Mouse (Mus musculus): ENCODE measurements at regions not wholly inside any gene's neighbourhood (a gene's known extent, or its start where the extent isn't known, plus 50 kb on each side); places are given as distances from the start of the nearest gene placed in this dataset.

DNA sequence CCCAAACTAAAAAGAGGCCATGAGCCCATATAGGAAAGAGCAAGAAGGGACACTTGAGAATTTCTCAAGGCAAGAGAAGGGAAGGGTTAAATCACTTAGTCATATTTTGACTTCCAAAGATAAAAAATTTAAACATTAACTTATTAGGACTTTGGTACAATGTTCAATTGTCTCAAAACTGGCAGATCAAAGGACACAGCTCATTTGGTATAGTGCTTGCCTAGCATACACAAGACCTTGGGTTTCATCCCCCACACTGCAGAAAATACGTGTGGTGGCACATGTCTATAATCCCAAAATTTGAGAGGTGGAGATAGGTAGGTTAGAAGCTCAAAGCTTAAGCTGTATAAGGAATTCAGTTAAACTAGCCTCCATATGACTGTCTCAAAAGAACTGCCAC lies 658.4 kb upstream of the Pfkp start:
- no peaks in the 10 kb centered on the region for H3K27me3 ChIP-seq (replicated peaks; ENCODE audit: control insufficient read depth, insufficient read depth, low read length)
- no peaks in the 10 kb centered on the region for H3K4me1 ChIP-seq (ENCODE audit: control insufficient read depth, insufficient read depth, low read length)
- H3K4me3 ChIP-seq (ENCODE audit: low read depth, low read length) = no peak overlapping the region
- no peak for DNase-seq (ENCODE audit: low spot score)
- no peaks in the 10 kb centered on the region for H3K36me3 ChIP-seq (ENCODE audit: control insufficient read depth, insufficient read depth, low read length)
- no peak overlapping the region for H3K9ac ChIP-seq (ENCODE audit: low read length)
- H3K27ac ChIP-seq (ENCODE audit: low read depth, low read length) = no peak overlapping the region
- no peak for ATAC-seq
- 83% methylated on average over 1 of the region's 1 CpGs for WGBS
- H3K9me3 ChIP-seq (replicated peaks; ENCODE audit: control insufficient read depth, low read length) = no peaks in the 10 kb centered on the region
- no peak overlapping the region for H3K4me2 ChIP-seq (ENCODE audit: low read length)

DNA sequence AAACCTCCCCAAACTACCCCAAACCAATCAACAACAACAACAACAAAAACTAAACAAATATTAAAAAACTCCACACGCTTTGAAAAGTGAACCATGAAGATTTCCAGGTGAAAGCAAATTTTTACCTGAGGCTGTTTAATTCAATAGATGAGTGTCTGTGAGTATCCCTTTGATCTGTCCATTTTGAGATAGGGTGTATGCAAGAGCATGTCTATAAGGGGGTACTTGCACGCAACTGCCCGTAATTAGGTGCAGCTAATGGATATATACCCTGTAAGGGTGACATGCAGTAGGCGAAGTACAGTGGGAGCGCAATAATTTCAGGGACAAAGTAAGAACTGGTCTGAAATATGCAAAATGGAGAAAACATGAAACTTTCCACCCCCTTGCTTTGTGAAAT lies 658.8 kb upstream of the Pfkp start:
- Histone ChIP-seq H3K4me3 (ENCODE audit: low read depth, low read length) (no peak overlapping the region), H3K9me3 (replicated peaks; ENCODE audit: control insufficient read depth, low read length) (no peaks in the 10 kb centered on the region)

DNA sequence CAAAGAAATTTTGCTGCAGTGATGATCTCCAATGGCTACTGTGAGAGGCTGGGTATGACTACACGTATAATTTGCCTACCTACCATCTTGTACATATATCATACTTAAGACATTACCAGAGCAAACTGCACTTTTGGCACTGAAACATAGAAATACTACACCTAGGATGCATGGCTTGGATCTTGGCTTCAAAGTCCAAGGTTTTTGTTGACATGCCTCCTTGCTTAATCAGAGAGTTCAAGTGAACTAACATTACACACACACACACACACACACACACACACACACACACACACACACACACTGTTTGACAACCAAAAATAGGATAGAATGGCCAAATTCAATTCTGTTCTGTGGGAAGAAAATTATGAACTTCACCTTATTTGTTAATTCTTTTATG lies 664.9 kb upstream of the Pfkp start:
- Histone ChIP-seq H3K4me1 (ENCODE audit: control insufficient read depth, insufficient read depth, low read length) (no peaks in the 10 kb centered on the region), H3K27me3 (replicated peaks; ENCODE audit: control insufficient read depth, insufficient read depth, low read length) (no peaks in the 10 kb centered on the region), H3K27ac (ENCODE audit: low read depth, low read length) (no peak overlapping the region), H3K9me3 (replicated peaks; ENCODE audit: control insufficient read depth, low read length) (no peaks in the 10 kb centered on the region), H3K36me3 (ENCODE audit: control insufficient read depth, insufficient read depth, low read length) (no peaks in the 10 kb centered on the region), H3K4me2 (ENCODE audit: low read length) (no peak overlapping the region), H3K9ac (ENCODE audit: low read length) (no peak overlapping the region), H3K4me3 (ENCODE audit: low read depth, low read length) (no peak overlapping the region)
- ATAC-seq (no peak), DNase-seq (ENCODE audit: low spot score) (no peak)
- WGBS = 91% methylated on average over 1 of the region's 1 CpGs

More for the DNA sequence above, 658.8 kb upstream of the Pfkp start:
- Histone ChIP-seq H3K9ac (ENCODE audit: low read length) (no peak overlapping the region), H3K4me1 (ENCODE audit: control insufficient read depth, insufficient read depth, low read length) (no peaks in the 10 kb centered on the region), H3K4me2 (ENCODE audit: low read length) (no peak overlapping the region), H3K27ac (ENCODE audit: low read depth, low read length) (no peak overlapping the region), H3K27me3 (replicated peaks; ENCODE audit: control insufficient read depth, insufficient read depth, low read length) (no peaks in the 10 kb centered on the region), H3K36me3 (ENCODE audit: control insufficient read depth, insufficient read depth, low read length) (no peaks in the 10 kb centered on the region)
- 94% methylated on average over 5 of the region's 5 CpGs for WGBS
- ATAC-seq = no peak
- no peak for DNase-seq (ENCODE audit: low spot score)

DNA sequence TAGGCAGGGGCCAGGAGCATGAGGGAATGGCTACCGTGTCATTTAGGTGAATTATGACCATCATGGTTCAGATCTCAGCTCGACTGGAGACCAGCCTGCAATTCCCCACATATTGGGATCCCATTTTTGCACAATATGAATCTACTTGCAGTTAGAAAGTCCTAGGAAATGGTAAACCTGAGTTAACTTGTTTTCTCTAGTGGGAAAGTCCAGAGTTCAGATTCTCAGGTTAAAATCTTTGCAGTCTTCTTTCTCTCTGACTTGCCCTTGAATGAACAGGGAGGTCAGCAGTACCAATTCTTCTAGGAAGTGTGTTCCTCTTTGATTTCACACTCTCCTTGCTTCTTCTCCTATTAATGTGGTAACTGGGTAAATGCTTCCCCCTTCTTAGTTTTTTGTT lies 681.6 kb upstream of the Pfkp start:
- H3K4me3 ChIP-seq (ENCODE audit: low read depth, low read length) = no peak overlapping the region
- WGBS = 83% methylated on average over 2 of the region's 2 CpGs
- no peak overlapping the region for H3K4me2 ChIP-seq (ENCODE audit: low read length)

DNA sequence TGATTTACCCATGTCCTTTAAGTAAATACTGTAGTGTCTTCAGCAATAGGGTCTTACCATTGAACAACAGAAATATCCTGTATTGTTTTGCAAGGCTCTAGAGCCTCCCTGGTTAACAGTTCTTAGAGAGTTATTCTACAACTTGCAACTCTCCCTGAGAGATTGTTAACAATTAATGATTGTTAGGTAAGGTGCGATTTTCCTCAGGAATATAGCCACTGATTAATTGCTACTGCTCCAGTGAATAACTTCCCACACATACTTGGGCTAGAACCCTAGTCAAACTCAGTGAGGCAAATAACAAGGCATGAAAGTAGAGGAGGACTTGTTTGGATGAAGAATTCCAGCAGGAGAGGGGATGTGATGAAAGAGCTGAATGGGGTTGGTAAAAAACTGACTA lies 697.2 kb upstream of the Pfkp start:
- no peak for DNase-seq (ENCODE audit: low spot score)
- 79% methylated on average over 1 of the region's 1 CpGs for WGBS

More for the DNA sequence above, 681.6 kb upstream of the Pfkp start:
- Histone ChIP-seq H3K27ac (ENCODE audit: low read depth, low read length) (no peak overlapping the region), H3K4me1 (ENCODE audit: control insufficient read depth, insufficient read depth, low read length) (no peaks in the 10 kb centered on the region), H3K9me3 (replicated peaks; ENCODE audit: control insufficient read depth, low read length) (no peaks in the 10 kb centered on the region), H3K27me3 (replicated peaks; ENCODE audit: control insufficient read depth, insufficient read depth, low read length) (no peaks in the 10 kb centered on the region), H3K9ac (ENCODE audit: low read length) (no peak overlapping the region), H3K36me3 (ENCODE audit: control insufficient read depth, insufficient read depth, low read length) (no peaks in the 10 kb centered on the region)
- ATAC-seq = no peak
- no peak for DNase-seq (ENCODE audit: low spot score)

DNA sequence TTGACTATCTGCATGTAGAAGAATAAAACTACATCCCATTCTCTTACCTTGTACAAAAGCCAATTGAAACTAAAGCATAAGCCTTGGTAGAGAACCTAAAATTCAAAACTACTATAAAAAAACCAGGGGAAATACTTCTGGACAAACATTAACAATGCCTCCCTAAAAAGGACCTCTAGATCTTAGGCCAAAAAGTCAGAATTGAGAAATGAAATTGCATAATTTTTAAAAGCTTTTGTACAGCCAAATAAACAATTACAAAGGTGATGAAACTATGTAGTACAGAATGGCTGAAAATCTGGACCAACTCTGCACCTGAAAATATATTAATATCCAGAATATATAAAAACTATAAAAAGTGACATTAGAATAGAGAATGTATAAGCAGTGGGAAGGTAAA lies 699.9 kb upstream of the Pfkp start:
- no peak overlapping the region for H3K4me2 ChIP-seq (ENCODE audit: low read length)
- no peaks in the 10 kb centered on the region for H3K27me3 ChIP-seq (replicated peaks; ENCODE audit: control insufficient read depth, insufficient read depth, low read length)
- no peaks in the 10 kb centered on the region for H3K9me3 ChIP-seq (replicated peaks; ENCODE audit: control insufficient read depth, low read length)
- DNase-seq (ENCODE audit: low spot score) = no peak
- H3K4me1 ChIP-seq (ENCODE audit: control insufficient read depth, insufficient read depth, low read length) = no peaks in the 10 kb centered on the region
- ATAC-seq = no peak
- H3K9ac ChIP-seq (ENCODE audit: low read length) = no peak overlapping the region
- H3K4me3 ChIP-seq (ENCODE audit: low read depth, low read length) = no peak overlapping the region
- H3K36me3 ChIP-seq (ENCODE audit: control insufficient read depth, insufficient read depth, low read length) = no peaks in the 10 kb centered on the region
- no peak overlapping the region for H3K27ac ChIP-seq (ENCODE audit: low read depth, low read length)

More for the DNA sequence above, 697.2 kb upstream of the Pfkp start:
- H3K36me3 ChIP-seq (ENCODE audit: control insufficient read depth, insufficient read depth, low read length) = no peaks in the 10 kb centered on the region
- no peak overlapping the region for H3K4me3 ChIP-seq (ENCODE audit: low read depth, low read length)
- H3K27me3 ChIP-seq (replicated peaks; ENCODE audit: control insufficient read depth, insufficient read depth, low read length) = no peaks in the 10 kb centered on the region
- H3K4me1 ChIP-seq (ENCODE audit: control insufficient read depth, insufficient read depth, low read length) = no peaks in the 10 kb centered on the region
- no peak overlapping the region for H3K4me2 ChIP-seq (ENCODE audit: low read length)
- no peak for ATAC-seq
- H3K9ac ChIP-seq (ENCODE audit: low read length) = no peak overlapping the region
- no peak overlapping the region for H3K27ac ChIP-seq (ENCODE audit: low read depth, low read length)
- H3K9me3 ChIP-seq (replicated peaks; ENCODE audit: control insufficient read depth, low read length) = no peaks in the 10 kb centered on the region

DNA sequence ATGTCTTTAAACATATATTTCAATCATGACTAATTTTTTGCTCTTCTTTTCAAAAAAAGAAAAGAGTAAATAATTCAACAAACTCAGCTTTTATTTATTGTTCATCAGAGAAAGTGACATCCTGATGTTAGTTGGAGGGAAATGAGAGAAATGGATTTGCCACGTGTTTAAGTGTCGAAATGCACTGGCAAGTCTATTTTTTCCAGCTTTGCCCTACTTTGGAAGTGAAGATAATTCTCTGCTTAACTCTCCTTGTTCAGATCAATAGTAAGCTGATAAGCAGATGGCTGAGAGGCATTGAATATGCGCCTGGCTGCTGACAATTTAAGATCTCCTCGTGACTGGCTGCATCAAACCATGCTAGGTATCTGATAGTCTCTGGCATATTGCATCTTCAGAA lies 704.4 kb upstream of the Pfkp start:
- H3K4me3 ChIP-seq (ENCODE audit: low read depth, low read length) = no peak overlapping the region
- no peaks in the 10 kb centered on the region for H3K4me1 ChIP-seq (ENCODE audit: control insufficient read depth, insufficient read depth, low read length)
- no peaks in the 10 kb centered on the region for H3K9me3 ChIP-seq (replicated peaks; ENCODE audit: control insufficient read depth, low read length)
- DNase-seq (ENCODE audit: low spot score) = no peak
- no peak overlapping the region for H3K27ac ChIP-seq (ENCODE audit: low read depth, low read length)
- H3K36me3 ChIP-seq (ENCODE audit: control insufficient read depth, insufficient read depth, low read length) = no peaks in the 10 kb centered on the region
- 81% methylated on average over 4 of the region's 4 CpGs for WGBS
- H3K27me3 ChIP-seq (replicated peaks; ENCODE audit: control insufficient read depth, insufficient read depth, low read length) = no peaks in the 10 kb centered on the region
- no peak overlapping the region for H3K9ac ChIP-seq (ENCODE audit: low read length)
- ATAC-seq = no peak
- H3K4me2 ChIP-seq (ENCODE audit: low read length) = no peak overlapping the region

DNA sequence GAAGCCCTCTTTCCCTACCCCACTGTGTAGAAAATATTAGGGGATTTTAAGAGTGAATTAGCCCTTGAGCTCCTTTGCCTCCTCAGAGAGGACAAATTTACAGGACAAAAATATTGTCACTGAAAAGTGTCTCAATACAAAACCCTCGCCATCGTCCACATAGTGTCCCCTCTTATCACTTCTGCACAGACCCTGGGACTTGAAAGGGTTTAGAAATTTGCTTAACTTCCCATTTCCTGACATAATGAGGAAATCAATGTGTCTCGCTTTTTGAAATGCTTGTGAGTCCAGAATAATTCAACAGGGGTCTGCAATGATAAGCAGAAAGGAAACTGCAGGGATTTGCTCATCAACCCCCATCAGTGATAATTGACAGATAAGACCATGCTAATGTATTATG lies 708.5 kb upstream of the Pfkp start:
- H3K36me3 ChIP-seq (ENCODE audit: control insufficient read depth, insufficient read depth, low read length) = no peaks in the 10 kb centered on the region
- DNase-seq (ENCODE audit: low spot score) = no peak
- no peak overlapping the region for H3K27ac ChIP-seq (ENCODE audit: low read depth, low read length)
- 80% methylated on average over 3 of the region's 3 CpGs for WGBS
- no peaks in the 10 kb centered on the region for H3K27me3 ChIP-seq (replicated peaks; ENCODE audit: control insufficient read depth, insufficient read depth, low read length)
- H3K4me1 ChIP-seq (ENCODE audit: control insufficient read depth, insufficient read depth, low read length) = no peaks in the 10 kb centered on the region
- no peak for ATAC-seq
- H3K9ac ChIP-seq (ENCODE audit: low read length) = no peak overlapping the region
- H3K4me3 ChIP-seq (ENCODE audit: low read depth, low read length) = no peak overlapping the region
- H3K4me2 ChIP-seq (ENCODE audit: low read length) = no peak overlapping the region
- H3K9me3 ChIP-seq (replicated peaks; ENCODE audit: control insufficient read depth, low read length) = no peaks in the 10 kb centered on the region

DNA sequence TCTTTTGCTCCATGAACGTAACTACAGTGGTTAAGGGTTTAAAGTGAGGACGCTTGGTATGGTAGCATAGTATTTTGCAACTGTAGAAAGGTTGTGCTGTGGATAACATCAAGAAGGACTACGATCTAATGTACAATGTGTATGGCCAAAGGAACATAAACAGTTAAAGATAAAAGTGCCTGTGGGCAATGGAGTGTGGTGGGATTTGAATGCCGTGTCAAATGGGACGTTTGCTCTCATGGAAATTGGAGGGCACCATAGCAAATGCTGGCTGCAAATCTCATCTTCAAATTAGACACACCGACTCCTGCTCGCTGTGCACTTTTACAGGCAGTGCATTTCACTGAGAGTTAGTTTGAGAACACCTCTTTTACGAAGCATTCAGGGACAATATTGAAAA lies 725.0 kb upstream of the Pfkp start:
- no peak overlapping the region for H3K27ac ChIP-seq (ENCODE audit: low read depth, low read length)
- no peak overlapping the region for H3K4me2 ChIP-seq (ENCODE audit: low read length)
- no peaks in the 10 kb centered on the region; the same call in 1 of the 2 replicates for H3K9me3 ChIP-seq (replicated peaks; ENCODE audit: control insufficient read depth, low read length)
- no peak for ATAC-seq
- DNase-seq (ENCODE audit: low spot score) = no peak
- no peaks in the 10 kb centered on the region for H3K27me3 ChIP-seq (replicated peaks; ENCODE audit: control insufficient read depth, insufficient read depth, low read length)
- H3K4me3 ChIP-seq (ENCODE audit: low read depth, low read length) = no peak overlapping the region
- WGBS = 72% methylated on average over 8 of the region's 8 CpGs
- H3K4me1 ChIP-seq (ENCODE audit: control insufficient read depth, insufficient read depth, low read length) = no peaks in the 10 kb centered on the region
- H3K36me3 ChIP-seq (ENCODE audit: control insufficient read depth, insufficient read depth, low read length) = no peaks in the 10 kb centered on the region
- H3K9ac ChIP-seq (ENCODE audit: low read length) = no peak overlapping the region

Measured in forebrain, embryonic 14.5 days (tissue).